Mouse (Mus musculus) heart, adult 18-20 months (tissue): ENCODE data around the gene Esrrg. TPM values are rescaled to one million over a fixed set of nuclear protein-coding genes. Genes with fewer than 3 reads are reported as not detected.
A peak's percentile ranks its signal among the peaks of the same experiment; 100 is the strongest.

Source experiments
- DNase-seq, 2 experiments: peaks; one replicate each; pipeline ENCODE4 v3.0.0; 2021 to 2022; ENCODE audit warnings: mixed read lengths in 1 of 2
- total RNA-seq, 2 experiments: library from RNA; stranded (reverse); gene quantifications; 2 replicates each; pipeline ENCODE4 v1.2.3; 2021

Gene Esrrg
- total RNA-seq, 2 experiments from 2014 or later: 45.3 to 57.9 TPM

DNA sequence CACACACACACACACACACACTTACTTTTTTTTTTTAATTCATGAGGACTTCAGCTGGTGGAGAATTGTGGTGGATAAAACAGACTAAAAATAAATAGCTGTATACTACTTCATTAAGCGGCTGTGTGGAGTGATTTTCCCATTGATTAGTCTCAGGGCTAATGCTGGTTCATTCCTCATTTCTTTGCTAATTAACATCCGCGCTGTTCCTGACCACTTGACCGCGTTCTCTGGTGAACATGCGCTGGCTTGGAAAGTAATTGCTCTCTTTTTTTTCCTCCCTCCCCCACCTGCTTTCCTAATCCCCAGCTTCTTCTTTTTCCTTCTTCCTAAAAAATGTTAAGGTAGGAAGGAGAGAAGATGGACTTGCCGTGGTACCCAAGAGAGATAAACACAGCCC, 222.3 kb downstream of the Esrrg start:
- no peak for DNase-seq

DNA sequence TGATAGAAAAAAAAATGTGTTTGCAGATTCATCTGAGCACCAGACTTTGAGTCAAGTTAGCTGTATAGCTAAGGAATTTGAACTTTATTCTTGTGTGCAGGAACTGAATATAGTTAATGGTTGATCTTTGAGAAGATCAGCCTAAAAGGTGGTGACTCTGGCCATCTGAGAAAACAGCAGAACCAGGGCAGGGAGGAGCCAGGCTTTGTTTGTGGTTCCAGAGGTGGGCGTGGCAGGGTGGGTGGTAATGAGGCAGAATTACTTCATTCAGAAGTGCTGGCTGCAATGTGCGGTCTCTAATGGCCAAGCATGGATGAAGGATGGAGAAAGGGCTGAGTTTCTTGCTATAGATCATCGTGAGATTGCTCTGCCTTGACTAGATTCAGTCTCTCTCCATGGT, 224.3 kb downstream of the Esrrg start:
- DNase-seq: no peak

DNA sequence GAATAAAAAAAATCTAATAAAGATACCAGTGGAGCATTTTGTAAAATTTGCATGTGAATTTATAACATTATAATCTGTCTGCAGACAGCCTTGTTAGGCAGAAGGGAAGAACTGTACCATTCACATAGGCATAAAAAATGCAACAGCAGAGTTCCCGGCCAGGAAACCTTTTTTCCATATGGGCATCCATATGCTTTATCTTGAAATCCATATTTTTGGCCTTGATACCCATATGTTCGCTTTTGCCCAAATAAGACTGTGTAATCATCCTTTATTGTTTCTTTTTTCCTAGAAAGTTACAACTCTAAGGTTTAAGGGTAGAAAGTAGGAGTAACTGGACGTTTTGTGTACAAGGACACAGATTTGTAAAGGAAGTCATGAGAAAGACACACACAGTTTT, 226.0 kb downstream of the Esrrg start:
- DNase-seq: no peak

DNA sequence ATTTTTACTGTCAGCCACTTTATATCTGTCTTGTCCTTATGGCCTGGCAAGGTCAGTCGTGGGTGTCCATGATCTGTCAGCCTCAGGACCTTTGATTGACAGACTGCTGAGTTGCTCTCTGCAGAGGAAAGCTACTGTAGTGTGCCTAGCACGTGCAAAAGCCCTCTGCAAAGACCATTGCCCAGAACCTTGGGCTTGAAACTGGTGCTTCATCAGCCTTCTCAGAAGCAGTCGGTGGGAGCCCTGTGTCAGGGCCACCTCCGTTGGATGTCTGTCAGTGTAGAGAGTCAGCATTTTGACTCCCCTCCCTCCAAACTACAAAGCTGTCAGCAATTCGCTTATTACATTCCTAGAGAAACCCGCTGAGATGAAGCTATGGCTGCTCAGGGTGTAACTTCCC, 227.8 kb downstream of the Esrrg start:
- peak; percentile 8 to 34 for DNase-seq

DNA sequence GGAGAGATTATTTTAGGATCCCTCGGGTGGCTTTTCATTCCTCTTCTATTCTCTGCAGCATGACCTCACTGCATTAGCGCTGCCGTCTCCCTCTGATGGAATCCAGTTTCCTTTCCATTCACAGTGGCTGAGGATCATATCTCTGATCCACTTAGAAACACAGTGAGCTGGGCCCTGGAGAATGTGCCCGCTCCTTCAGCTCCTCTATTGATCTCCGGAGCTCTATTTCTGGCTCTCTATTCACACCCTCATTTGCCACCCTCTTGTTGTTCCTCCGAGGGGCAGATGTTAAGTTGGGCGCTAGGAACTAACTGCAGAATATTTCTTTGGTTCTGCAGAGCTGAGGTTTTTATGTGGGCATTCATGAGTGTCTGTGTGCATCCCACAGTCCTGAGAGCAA, 228.3 kb downstream of the Esrrg start:
- DNase-seq: peak; percentile 55 to 72

DNA sequence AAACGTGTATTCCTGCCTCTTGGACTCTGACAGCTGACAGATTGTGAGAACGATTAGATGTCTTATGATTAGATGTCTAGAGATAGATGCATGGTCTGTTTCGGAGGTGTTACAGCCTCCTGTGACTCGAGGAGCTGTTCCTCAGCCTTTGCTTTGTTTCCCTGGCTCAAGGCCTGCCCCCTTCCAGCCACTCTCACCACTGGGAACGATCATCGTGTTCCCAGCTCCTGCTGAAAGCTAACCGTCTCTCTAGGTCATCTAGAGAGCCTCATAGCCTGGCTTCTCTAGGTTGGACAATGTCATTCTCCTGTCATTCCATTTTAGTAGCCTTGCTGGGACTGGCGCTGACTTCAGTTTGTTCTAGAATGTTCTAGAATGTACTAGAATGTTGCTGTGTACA, 233.0 kb downstream of the Esrrg start:
- DNase-seq: peak; percentile 28 to 51

DNA sequence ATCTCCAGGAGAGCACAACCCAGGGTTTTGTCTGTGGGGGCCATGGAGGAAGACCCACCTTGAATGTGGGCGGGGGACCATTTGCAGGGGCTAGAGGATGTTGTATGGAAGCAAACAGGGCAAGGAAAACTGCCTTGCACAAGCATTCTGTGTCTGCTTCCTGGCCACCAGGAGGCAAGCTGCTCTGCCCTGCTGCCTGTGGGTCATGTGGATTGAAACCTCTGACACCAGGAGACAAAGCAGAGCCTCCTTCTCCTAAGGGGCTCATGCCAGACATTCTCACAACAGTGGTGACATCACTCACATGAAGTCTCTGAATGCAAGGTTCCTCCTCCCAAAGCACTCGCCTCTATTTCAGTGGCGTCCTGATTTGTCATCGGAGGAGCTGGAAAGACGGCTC, 234.1 kb downstream of the Esrrg start:
- no peak for DNase-seq

DNA sequence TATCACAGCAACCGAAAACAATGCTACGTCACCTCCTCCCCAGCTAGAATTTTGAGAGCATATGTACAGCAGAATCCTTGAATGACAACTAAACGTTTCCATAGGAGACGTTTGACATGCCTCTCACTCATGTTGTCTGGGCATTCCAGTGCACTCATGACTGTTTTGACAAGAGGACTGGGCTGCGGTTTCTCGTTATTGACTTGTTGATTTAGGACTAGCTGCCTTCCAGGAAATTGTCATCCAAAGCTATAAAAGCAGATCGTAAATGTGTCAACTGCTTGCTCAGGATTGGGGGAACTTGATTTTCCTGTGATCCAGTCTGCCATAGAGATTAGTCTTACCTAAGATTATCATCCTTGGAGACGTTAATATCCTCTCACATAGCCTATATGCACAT, 245.6 kb downstream of the Esrrg start:
- no peak for DNase-seq

DNA sequence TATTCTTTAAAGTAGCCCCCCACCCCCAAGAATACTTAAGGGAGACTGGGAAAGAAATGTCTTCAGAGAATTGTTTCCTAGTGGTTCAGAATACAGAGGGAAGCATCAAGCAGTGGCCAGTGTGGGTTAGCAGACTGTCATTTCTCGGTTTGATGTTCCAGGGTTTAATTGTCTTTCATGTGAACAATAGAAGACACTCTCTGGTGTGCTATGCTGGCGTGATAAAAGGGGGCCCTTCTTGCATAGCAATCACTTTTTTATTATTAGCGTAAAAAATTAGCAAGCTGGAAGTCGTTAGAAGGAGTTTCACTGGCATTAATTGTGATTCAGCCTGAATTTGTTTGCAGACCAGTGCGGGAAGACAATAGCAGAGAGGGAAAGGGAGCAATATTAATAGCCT, 253.7 kb downstream of the Esrrg start:
- DNase-seq: no peak

DNA sequence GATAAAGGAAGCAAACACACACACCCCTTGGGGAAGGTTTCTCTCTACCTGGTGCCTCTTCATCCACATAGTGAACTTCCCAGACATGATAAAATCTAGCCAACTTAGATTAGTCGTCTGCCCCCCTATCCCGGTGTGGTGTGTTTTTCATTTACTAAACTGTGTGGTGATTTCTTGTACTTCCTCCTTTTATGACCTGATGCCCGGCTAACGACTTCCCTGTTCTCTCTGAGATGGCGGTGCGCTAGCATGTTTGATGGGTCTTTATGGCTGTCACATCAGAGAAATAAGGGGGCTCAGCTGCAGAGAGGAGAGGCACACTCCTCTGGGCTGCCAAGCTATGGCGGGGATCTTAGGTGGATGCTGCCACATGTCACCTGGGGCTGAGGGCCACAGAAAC, 259.8 kb downstream of the Esrrg start:
- no peak for DNase-seq

DNA sequence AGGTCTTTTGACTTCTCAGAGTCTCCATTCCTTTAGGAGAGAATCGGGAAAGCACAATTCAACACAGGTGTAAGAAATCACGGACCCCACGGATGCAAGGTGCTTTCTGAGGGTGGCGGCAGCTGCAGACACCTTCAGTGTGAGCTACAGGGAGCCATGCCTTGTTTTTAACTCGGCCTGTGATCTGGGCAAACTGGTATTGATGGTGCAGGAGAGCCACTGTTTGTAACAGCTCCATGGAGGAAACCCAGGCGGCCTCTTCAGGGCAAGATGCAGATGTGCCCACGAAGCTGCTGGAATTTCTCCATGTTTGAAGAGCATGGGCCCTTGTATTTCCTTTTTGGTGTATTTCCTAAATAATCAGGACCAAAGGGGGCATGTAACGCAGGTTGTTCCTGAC, 263.6 kb downstream of the Esrrg start:
- DNase-seq: no peak

DNA sequence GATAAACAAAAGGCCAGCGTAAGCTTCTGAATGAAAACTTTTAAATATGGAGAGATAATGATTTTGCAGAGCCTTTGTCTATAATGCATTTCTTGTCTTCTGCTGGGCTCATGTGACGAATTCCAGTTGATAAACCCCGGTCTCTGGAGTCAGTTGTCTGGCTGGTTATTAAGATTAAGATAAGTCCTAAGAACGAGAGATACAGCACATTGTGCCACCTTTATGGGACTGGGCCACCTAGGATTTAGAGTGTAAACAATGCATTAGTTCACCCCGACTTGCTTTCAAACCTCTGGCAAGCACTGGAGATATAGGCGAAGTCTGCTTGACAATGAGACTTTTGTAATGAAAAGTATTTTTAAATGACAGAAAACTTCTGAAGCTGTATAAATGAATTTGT, 264.2 kb downstream of the Esrrg start:
- DNase-seq: no peak

DNA sequence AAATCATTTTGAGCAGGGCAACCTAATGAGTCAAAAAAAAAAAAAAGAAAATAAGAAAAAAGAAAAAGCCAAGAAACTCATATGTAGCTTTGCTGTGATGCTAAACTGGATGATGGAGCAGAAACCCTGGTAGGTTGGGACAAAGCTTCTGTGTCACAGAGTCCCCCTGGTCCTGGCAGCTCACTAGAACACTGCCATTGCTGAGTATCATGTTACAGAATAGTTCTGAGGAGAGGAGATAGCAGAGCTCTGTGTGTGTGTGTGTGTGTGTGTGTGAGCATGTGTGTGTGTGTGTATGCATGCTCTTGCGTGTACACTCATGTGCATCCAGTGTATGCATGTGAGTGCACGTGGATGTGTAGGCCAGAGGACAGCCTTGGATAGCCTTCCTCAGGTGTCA, 265.2 kb downstream of the Esrrg start:
- no peak for DNase-seq

DNA sequence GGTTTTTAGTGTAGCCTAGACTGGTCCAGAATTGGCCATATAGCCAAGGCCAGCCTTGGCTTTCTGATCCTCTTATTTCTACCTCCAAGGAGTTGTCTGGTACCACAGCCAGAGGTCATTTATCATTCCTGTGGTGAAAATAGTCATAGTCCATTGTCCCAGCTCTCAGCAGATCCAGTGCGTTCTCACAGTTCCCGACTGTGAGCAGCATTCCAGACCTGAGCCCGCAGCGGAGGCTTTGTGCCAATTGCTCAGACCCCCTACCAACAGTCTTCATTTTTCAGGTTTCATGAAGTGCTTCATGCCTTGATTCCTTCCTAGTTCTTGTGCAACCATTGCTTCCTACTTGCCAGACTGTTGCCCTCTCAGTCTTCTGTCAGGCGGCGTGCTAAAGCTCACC, 278.7 kb downstream of the Esrrg start:
- no peak for DNase-seq

DNA sequence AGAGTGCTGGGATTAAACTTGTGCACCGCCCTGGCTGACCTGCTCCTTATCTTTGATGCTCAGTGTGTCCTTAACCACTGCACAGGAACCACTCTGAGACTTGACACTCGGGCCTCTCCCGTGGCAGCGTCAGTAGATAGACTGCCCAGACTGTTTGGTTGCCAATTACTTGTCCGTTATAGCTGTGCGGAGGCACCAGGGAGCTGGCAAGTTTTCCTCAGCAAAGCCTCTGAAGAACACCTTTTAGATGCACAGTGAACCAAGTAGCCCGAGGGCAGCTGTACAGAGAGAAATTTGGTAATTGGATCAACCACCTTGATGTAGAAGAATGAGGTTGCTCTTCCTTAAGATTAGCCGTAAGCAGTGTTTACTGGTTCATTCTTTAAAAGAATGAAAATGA, 279.6 kb downstream of the Esrrg start:
- peak in 1 of 2 experiments; percentile 18 for DNase-seq

DNA sequence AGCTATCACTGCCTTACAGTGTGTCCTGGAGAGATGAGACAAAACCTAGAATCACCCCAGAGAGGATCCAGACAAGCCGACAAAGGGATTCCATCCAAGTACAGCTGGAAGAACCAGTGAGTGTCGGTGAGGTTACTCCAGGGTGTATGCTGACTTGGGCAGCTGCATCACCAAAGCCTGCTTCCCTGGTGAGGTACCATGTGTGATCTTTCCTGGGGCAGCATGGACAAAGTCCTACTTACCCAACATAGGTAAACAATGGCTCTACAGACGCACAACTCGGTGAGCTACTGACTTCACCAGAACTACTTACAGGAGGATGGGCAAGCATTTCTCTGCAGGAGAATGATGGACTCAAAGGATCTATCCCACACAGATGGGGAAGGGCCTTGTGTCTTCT, 280.5 kb downstream of the Esrrg start:
- DNase-seq: no peak

DNA sequence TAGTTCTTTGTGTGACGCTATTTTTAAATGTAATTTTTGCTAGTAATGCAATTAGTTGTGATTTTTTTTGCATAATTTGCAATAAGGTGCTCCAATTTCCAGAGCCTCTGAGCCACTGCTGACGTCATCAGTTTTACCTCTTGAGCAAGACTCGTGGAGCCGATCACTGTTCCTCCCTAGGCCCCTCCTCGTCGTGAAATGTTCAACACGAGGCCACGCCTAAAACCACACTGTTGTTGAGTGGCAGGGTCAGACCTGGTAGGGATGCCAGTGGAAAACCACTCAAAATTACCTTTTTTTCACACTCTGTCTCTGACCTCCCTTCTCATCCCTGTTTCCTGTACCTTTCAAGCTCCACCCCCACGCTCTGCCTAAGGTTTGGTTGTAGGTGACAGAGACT, 282.7 kb downstream of the Esrrg start:
- DNase-seq: no peak

DNA sequence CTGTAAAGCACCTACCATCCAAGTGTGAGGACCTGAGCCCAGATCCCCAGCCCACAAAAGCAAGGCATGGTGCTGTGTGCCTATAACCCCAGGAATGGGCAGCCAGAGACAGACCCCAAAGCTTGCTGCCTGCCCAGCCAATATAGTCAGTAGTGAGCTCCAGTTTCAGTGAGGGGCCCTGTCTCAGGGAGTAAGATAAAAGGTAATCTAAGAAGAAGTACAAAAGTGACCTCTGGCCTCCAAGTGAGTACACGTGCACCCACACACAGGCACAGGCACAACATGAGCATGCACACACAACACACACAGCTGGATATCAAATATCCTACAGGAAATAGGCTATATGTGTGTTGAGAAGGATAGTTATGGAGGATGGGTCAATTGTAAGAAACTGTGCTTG, 286.9 kb downstream of the Esrrg start:
- DNase-seq: no peak

DNA sequence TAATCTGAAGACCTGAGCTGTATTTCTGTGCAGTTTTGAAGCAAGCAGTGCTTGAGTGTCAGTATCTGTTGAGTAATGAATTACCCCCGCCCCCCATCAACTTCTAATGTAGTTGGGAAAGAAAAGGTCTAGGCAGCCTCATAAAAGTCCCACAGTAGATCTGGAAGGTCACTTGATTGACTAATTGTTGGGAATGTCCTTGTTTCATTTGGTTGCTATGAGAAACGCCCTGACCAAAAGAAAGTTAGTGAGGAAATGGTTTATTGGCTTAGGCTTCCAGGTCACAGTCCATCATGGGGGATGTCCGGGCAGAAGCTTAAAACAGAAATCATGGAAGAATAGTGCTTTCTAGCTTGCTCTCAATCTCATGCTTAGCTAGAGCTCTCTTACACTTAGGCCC, 287.7 kb downstream of the Esrrg start:
- no peak for DNase-seq

DNA sequence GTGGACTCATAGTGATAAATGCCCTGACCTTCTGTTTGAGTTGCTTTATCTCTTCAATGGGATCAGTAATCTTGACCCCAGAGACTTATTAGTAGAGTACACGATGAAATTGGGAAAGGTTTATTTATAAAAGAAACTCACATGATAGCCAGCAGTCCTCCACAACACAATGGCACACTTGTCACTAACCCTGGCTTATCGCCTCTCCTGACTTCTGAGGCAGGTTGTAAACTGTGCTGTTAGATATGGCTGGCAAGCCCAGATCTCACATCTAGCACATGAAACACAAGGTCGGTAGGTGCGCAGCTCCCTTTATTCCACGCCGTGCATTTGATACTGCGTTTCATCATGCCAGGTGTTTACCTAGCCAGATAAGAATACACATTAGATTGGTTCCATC, 288.3 kb downstream of the Esrrg start:
- DNase-seq: peak in 1 of 2 experiments; percentile 7

DNA sequence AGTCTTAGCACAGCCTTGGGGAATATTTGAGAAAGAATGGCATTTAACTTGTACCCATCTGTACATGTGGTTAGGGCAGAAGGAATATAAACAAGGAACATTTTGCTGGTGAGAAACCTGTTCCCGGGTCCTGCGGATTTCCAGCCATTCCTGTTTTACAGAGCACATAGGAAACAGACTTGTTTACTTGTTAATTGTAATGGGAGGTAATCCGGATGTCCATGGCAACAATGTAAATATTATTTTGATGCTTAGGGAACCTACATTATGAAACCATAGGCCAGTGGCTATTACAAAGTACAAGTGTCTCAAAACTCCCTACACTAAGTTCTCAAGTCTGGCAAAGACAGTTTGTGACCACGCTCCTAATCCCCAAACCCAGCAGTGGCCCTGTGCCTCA, 290.9 kb downstream of the Esrrg start:
- DNase-seq: no peak

DNA sequence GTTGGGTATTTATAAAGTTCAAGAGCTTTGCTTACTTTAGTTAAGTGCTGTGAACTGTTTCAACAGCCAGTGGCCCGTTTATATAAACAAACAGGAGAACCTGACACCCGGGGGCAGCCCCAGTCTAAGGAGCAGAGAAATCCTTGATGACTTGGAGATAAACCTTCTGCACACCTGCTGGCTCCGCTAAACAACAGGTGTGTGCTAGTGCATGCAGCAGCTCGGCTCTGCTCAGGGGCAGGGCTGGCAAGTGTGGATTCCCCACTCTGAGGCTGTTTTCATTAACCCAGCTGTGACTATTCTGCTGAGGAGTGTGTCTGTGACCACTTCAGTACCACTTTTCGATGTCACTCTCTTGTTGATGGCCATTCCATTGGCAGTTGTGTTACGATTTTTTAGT, 292.2 kb downstream of the Esrrg start:
- no peak for DNase-seq

DNA sequence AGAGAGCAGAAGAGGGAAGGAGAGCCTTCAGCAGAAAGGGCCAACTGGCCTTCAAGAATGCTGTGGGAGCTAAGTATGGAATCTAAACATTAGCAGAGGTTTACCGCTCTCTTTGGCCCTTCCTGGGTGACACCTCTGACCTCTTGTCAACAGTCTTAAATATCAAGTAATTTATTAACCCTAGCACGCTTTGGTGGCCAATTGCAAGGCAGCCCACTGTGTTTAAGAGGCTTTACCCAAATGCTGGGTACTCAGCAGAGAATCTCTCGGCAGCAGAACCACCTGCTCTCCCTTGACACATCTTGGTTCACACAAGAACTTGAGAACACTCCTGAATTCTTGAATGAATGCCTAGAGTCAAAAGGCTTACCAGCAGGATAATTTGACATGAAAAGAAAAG, 293.6 kb downstream of the Esrrg start:
- no peak for DNase-seq

DNA sequence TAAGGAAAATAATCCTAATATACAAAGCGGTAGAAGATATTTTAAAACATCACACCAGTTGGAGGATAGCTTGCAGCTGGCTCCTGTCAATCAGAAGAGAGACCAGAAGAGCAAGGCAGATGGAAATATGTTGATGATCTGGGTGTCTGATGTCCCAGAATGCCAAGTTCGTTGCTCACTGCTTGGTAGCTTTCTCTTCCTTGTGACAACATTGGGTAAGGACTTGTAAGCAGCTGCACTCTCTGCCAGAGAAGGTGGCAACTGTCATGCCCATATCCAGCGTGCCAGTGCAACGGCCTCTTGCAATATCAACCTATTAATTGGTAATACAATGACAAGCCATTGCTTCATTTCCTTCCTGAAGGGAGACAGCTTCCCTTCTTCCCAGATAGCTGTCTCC, 296.1 kb downstream of the Esrrg start:
- no peak for DNase-seq

DNA sequence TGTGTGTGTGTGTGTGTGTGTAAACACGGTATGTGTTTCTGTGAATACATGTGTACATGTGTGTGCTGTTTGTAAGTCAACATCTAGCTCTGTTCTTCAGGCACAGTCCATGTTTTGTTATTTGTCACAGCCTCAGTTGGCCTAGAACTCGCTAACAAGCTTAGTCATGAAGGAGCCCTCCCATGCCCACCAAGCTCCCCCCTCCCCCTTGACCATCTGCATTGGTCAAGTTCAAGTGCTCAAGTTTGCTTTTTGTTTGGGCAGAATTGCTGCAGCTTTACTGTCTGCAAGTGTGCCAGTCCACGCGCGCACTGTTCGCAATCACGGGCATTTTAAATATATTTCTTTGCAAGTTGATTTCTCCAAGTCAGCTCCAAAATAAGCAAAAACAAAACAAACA, 298.8 kb downstream of the Esrrg start:
- DNase-seq: no peak

DNA sequence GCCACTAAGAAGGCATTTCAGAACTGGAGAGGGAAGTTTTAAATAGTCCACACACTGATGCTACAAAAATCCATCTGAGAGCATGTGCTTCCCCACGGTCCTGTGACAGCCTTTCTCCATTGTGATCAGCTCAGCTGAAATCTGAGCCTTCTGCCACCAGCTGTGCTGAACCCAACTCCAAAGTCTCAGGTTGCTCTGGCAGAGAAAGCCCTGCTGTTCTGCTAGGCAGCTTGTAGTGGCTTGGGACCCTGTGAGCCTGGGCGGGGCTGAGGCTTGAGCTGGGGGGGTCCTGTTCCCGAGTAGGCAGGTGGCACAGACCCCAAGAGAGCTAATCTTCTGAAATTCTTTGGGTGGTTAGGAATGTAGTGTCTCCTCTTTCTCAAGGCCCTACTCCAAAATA, 299.3 kb downstream of the Esrrg start:
- peak in 1 of 2 experiments; percentile 17 for DNase-seq
